Mouse (Mus musculus): ENCODE data around the gene Pgpep1l. TPM values are rescaled to one million over a fixed set of nuclear protein-coding genes. Genes with fewer than 3 reads are reported as not detected.
A peak's percentile ranks its signal among the peaks of the same experiment; 100 is the strongest.

The Pgpep1l gene
- polyA plus RNA-seq, 1 experiment: 0.22 TPM

GRCm38 (mm10) chr7:68305781-68306575 is 41.9 kb upstream of the Pgpep1l start:
- Histone ChIP-seq H3K79me2 (ENCODE audit: control insufficient read depth, insufficient read depth) (no peaks in the 10 kb centered on the region), H3K4me2 (ENCODE audit: low read depth) (no peak overlapping the region), H3K36me3 (ENCODE audit: control insufficient read depth, insufficient read depth) (no peaks in the 10 kb centered on the region), H3K4me3 (no peak overlapping the region), H3K27me3 (ENCODE audit: control insufficient read depth, insufficient read depth, insufficient read length) (no peaks in the 10 kb centered on the region), H3ac (ENCODE audit: control insufficient read depth, insufficient read length) (no peak overlapping the region)
- TF ChIP-seq MYOD1 (IDR thresholded peaks at IDR 0.05; ENCODE audit: control insufficient read depth in 1 of 3, insufficient read length in 2 of 3, low read depth in 2 of 3) (no peak), TCF12 (IDR thresholded peaks at IDR 0.05; ENCODE audit: insufficient read depth, poor library complexity, severe bottlenecking) (no peak), CEBPB (IDR thresholded peaks at IDR 0.05; ENCODE audit: insufficient read depth, poor library complexity, severe bottlenecking) (no peak), REST (IDR thresholded peaks at IDR 0.05; ENCODE audit: insufficient read depth, insufficient read length) (no peak), POLR2AphosphoS2 (IDR thresholded peaks at IDR 0.05; ENCODE audit: insufficient read length, low read depth) (no peak)

GRCm38 (mm10) chr7:68303685-68304084 is 39.7 kb upstream of the Pgpep1l start:
- H3K27me3 ChIP-seq (ENCODE audit: control insufficient read depth, insufficient read depth, insufficient read length): no peaks in the 10 kb centered on the region
- peak overlapping the region; percentile 21 for H3K4me3 ChIP-seq
- H3ac ChIP-seq (ENCODE audit: control insufficient read depth, insufficient read length): no peak overlapping the region
- no peak for TF ChIP-seq TCF12 (IDR thresholded peaks at IDR 0.05; ENCODE audit: insufficient read depth, poor library complexity, severe bottlenecking)
- no peaks in the 10 kb centered on the region for H3K36me3 ChIP-seq (ENCODE audit: control insufficient read depth, insufficient read depth)
- no peaks in the 10 kb centered on the region for H3K79me2 ChIP-seq (ENCODE audit: control insufficient read depth, insufficient read depth)
- H3K4me2 ChIP-seq (ENCODE audit: low read depth): no peak overlapping the region

- no peaks in the 10 kb centered on the region for H3K79me2 ChIP-seq (ENCODE audit: control insufficient read depth, insufficient read depth)
- no peak overlapping the region for H3ac ChIP-seq (ENCODE audit: control insufficient read depth, insufficient read length)
- H3K4me3 ChIP-seq: peak overlapping the region; percentile 21
- no peak for TF ChIP-seq USF1 (IDR thresholded peaks at IDR 0.05; ENCODE audit: low read depth)
- TF ChIP-seq MAX (IDR thresholded peaks at IDR 0.05; ENCODE audit: low read depth): no peak
- no peak for TF ChIP-seq POLR2A (IDR thresholded peaks at IDR 0.05; ENCODE audit: insufficient read length, low read depth)
- no peak for TF ChIP-seq TCF3 (IDR thresholded peaks at IDR 0.05; ENCODE audit: insufficient read length, low read depth)
- no peak for TF ChIP-seq TCF12 (IDR thresholded peaks at IDR 0.05; ENCODE audit: insufficient read depth, poor library complexity, severe bottlenecking)
- H3K27me3 ChIP-seq (ENCODE audit: control insufficient read depth, insufficient read depth, insufficient read length): no peaks in the 10 kb centered on the region
- peak overlapping the region; percentile 88 for H3K4me2 ChIP-seq (ENCODE audit: low read depth)
- no peaks in the 10 kb centered on the region for H3K36me3 ChIP-seq (ENCODE audit: control insufficient read depth, insufficient read depth)
Observed at GRCm38 (mm10) chr7:68302586-68303433, 38.8 kb upstream of the Pgpep1l start.

- no peak overlapping the region for H3K4me3 ChIP-seq
- H3K79me2 ChIP-seq (ENCODE audit: control insufficient read depth, insufficient read depth): no peaks in the 10 kb centered on the region
- no peaks in the 10 kb centered on the region for H3K36me3 ChIP-seq (ENCODE audit: control insufficient read depth, insufficient read depth)
- peak overlapping the region; percentile 13 for H3K4me2 ChIP-seq (ENCODE audit: low read depth)
- H3K27me3 ChIP-seq (ENCODE audit: control insufficient read depth, insufficient read depth, insufficient read length): no peaks in the 10 kb centered on the region
- no peak overlapping the region for H3ac ChIP-seq (ENCODE audit: control insufficient read depth, insufficient read length)
- TF ChIP-seq MYOD1 (IDR thresholded peaks at IDR 0.05; ENCODE audit: control insufficient read depth in 1 of 3, insufficient read length in 2 of 3, low read depth in 2 of 3) (no peak), MYOG (IDR thresholded peaks at IDR 0.05; ENCODE audit: control insufficient read depth in 1 of 3, insufficient read depth in 1 of 3, insufficient read length in 2 of 3, low read depth in 2 of 3) (no peak), MAX (IDR thresholded peaks at IDR 0.05; ENCODE audit: low read depth) (no peak), POLR2A (IDR thresholded peaks at IDR 0.05; ENCODE audit: insufficient read length, low read depth) (no peak), USF1 (IDR thresholded peaks at IDR 0.05; ENCODE audit: low read depth) (no peak), POLR2AphosphoS2 (IDR thresholded peaks at IDR 0.05; ENCODE audit: insufficient read length, low read depth) (no peak), SRF (IDR thresholded peaks at IDR 0.05; ENCODE audit: control insufficient read depth, insufficient read length, low read depth) (no peak), REST (IDR thresholded peaks at IDR 0.05; ENCODE audit: insufficient read depth, insufficient read length) (no peak)
Observed at GRCm38 (mm10) chr7:68301160-68301559, 37.1 kb upstream of the Pgpep1l start.

- no peaks in the 10 kb centered on the region for H3K36me3 ChIP-seq (ENCODE audit: control insufficient read depth, insufficient read depth)
- no peak overlapping the region for H3ac ChIP-seq (ENCODE audit: control insufficient read depth, insufficient read length)
- H3K27me3 ChIP-seq (ENCODE audit: control insufficient read depth, insufficient read depth, insufficient read length): no peaks in the 10 kb centered on the region
- H3K79me2 ChIP-seq (ENCODE audit: control insufficient read depth, insufficient read depth): no peaks in the 10 kb centered on the region
- H3K4me2 ChIP-seq (ENCODE audit: low read depth): no peak overlapping the region
- H3K4me3 ChIP-seq: no peak overlapping the region
- TF ChIP-seq TCF3 (IDR thresholded peaks at IDR 0.05; ENCODE audit: insufficient read length, low read depth): no peak
- TF ChIP-seq POLR2AphosphoS2 (IDR thresholded peaks at IDR 0.05; ENCODE audit: insufficient read length, low read depth): no peak
- TF ChIP-seq MAX (IDR thresholded peaks at IDR 0.05; ENCODE audit: low read depth): no peak
- no peak for TF ChIP-seq USF1 (IDR thresholded peaks at IDR 0.05; ENCODE audit: low read depth)
- no peak for TF ChIP-seq E2F4 (IDR thresholded peaks at IDR 0.05; ENCODE audit: insufficient read depth)
- no peak for TF ChIP-seq TCF12 (IDR thresholded peaks at IDR 0.05; ENCODE audit: insufficient read depth, poor library complexity, severe bottlenecking)
- TF ChIP-seq CEBPB (IDR thresholded peaks at IDR 0.05; ENCODE audit: insufficient read depth, poor library complexity, severe bottlenecking): no peak
- no peak for TF ChIP-seq MYOD1 (IDR thresholded peaks at IDR 0.05; ENCODE audit: control insufficient read depth in 1 of 3, insufficient read length in 2 of 3, low read depth in 2 of 3)
- no peak for TF ChIP-seq REST (IDR thresholded peaks at IDR 0.05; ENCODE audit: insufficient read depth, insufficient read length)
- TF ChIP-seq MYOG (IDR thresholded peaks at IDR 0.05; ENCODE audit: control insufficient read depth in 1 of 3, insufficient read depth in 1 of 3, insufficient read length in 2 of 3, low read depth in 2 of 3): no peak
- no peak for TF ChIP-seq SRF (IDR thresholded peaks at IDR 0.05; ENCODE audit: control insufficient read depth, insufficient read length, low read depth)
Observed at GRCm38 (mm10) chr7:68298381-68299076, 34.5 kb upstream of the Pgpep1l start.
